Mouse (Mus musculus) liver, embryonic 18 days (tissue): ENCODE data around the gene Gm10382. TPM values are rescaled to one million over a fixed set of nuclear protein-coding genes. Genes with fewer than 3 reads are reported as not detected.

Experiments
- polyA plus RNA-seq: library from polyadenylated mRNA; depleted of rRNA; stranded (reverse); fragments of >200 nt; gene quantifications from 2 replicates; pipeline ENCODE4 v1.2.3, GENCODE M21; 2012; rRNA removed

The Gm10382 gene
- polyA plus RNA-seq = 0.09 and 0.11 TPM in 2 replicates

GRCm38 (mm10) chr5:125389131-125389578, at the start of gene Gm10382:
TSS of gene Gm10382 (plus strand) at chr5:125389322.

GRCm38 (mm10) chr5:125340547-125341262, 48.4 kb upstream of the Gm10382 start, which contains the start of gene Scarb1:
TSS of gene Scarb1 (minus strand) at chr5:125341094.

GRCm38 (mm10) chr5:125389579-125390441, 688 bp downstream of the Gm10382 start, which contains the start of gene Ubc:
TSS of gene Ubc (minus strand) at chr5:125390202.

GRCm38 (mm10) chr5:125433793-125434337, 44.7 kb downstream of the Gm10382 start, which contains the start of gene Dhx37:
TSS of gene Dhx37 (minus strand) at chr5:125434121.

Other genes starting within 250 kb of the Gm10382 start
- gene Ncor2, start 210.1 kb upstream of the Gm10382 start, polyA plus RNA-seq = 3.2 and 5.3 TPM in 2 replicates
- 128 and 141 TPM in 2 replicates for gene Scarb1, start 48.2 kb upstream of the Gm10382 start, polyA plus RNA-seq
- 312 and 328 TPM in 2 replicates for gene Ubc, start 880 bp downstream of the Gm10382 start, polyA plus RNA-seq
- gene Dhx37, start 44.8 kb downstream of the Gm10382 start, polyA plus RNA-seq = 5.6 and 5.7 TPM in 2 replicates
- gene Bri3bp, start 52.2 kb downstream of the Gm10382 start, polyA plus RNA-seq = 4.0 and 5.0 TPM in 2 replicates
- gene Aacs, start 86.5 kb downstream of the Gm10382 start, polyA plus RNA-seq = 14.1 and 20.6 TPM in 2 replicates
- gene Tmem132b, start 142.5 kb downstream of the Gm10382 start, polyA plus RNA-seq = under 0.01 and 0.02 TPM in 2 replicates